Mouse (Mus musculus) forebrain, embryonic 15.5 days (tissue): ENCODE results near the gene BC017158. TPM values are rescaled to one million over a fixed set of nuclear protein-coding genes. Genes with fewer than 3 reads are reported as not detected.

Experiments used
- ATAC-seq: fragments of 200-750 bp; cut with Nextera tagmentation; replicated peaks from 2 replicates; pipeline ENCODE4 v1.8.0; 2017; ENCODE audit warnings: mild to moderate bottlenecking, moderate TSS enrichment, moderate library complexity
- H3K27ac ChIP-seq: fragments of 300-500 bp; sonication (generic); replicated peaks from 2 replicates; pipeline ENCODE4 v1.5.1; 2015; ENCODE audit warnings: mild to moderate bottlenecking, inconsistent platforms
- H3K27me3 ChIP-seq: fragments of 300-500 bp; sonication (generic); 2 replicates; pipeline ENCODE4 v1.6.1; 2015; ENCODE audit warnings: inconsistent platforms
- H3K36me3 ChIP-seq: fragments of 300-500 bp; sonication (generic); 2 replicates; pipeline ENCODE4 v1.6.1; 2015; ENCODE audit warnings: mild to moderate bottlenecking, inconsistent platforms
- H3K4me1 ChIP-seq: fragments of 300-500 bp; sonication (generic); 2 replicates; pipeline ENCODE4 v1.6.1; 2015; ENCODE audit warnings: inconsistent platforms
- H3K4me2 ChIP-seq: fragments of 300-500 bp; sonication (generic); replicated peaks from 2 replicates; pipeline ENCODE4 v1.6.1; 2015; ENCODE audit warnings: mild to moderate bottlenecking, inconsistent platforms
- H3K4me3 ChIP-seq: fragments of 300-500 bp; sonication (generic); 2 replicates; pipeline ENCODE4 v1.5.1; 2015; ENCODE audit warnings: mild to moderate bottlenecking, inconsistent platforms
- H3K9ac ChIP-seq: fragments of 300-500 bp; sonication (generic); replicated peaks from 2 replicates; pipeline ENCODE4 v1.6.1; 2015; ENCODE audit warnings: mild to moderate bottlenecking, inconsistent platforms
- H3K9me3 ChIP-seq: fragments of 300-500 bp; sonication (generic); 2 replicates; pipeline ENCODE4 v1.6.1; 2016; ENCODE audit warnings: inconsistent platforms
- WGBS: fragments of 180-500 bp; shearing (Covaris S2); methylation state at CpG from one replicate; pipeline ENCODE4 v1.1.7; 2015; ENCODE audit warnings: mixed read lengths; 5-methylcytosine and 5-hydroxymethylcytosine counted together
- microRNA-seq: library from miRNA; unstranded; fragments of <30 nt; microRNA quantifications from one replicate; pipeline ENCODE4, GENCODE M21; 2016
- polyA plus RNA-seq: library from polyadenylated mRNA; unstranded; fragments of >200 nt; fragmentation: Nextera tagmentation; extraction: Ambion mirVana; gene quantifications from 2 replicates; pipeline ENCODE4 v1.2.1, GENCODE M21; 2015

BC017158 gene
- polyA plus RNA-seq, 1 experiment from 2014 or later = 14.2 TPM

GRCm38 (mm10) chr7:128237927-128238778 is 59.8 kb downstream of the BC017158 start, which contains the start of gene 9130023H24Rik:
9130023H24Rik (minus strand) TSS chr7:128238031.
- under 1% methylated on average over 71 of the region's 72 CpGs for WGBS
- Histone ChIP-seq H3K4me1 (peaks cover 17% of the 10 kb centered on the region), H3K36me3 (peaks cover 12% of the 10 kb centered on the region; the same call in 1 of the 2 replicates), H3K27ac (peak within 1 kb of the TSS; percentile 98), H3K4me2 (peak within 1 kb of the TSS; percentile 76), H3K9me3 (no peaks in the 10 kb centered on the region), H3K4me3 (peak within 1 kb of the TSS; percentile 70), H3K9ac (peak within 1 kb of the TSS; percentile 67), H3K27me3 (no peaks in the 10 kb centered on the region)
- ATAC-seq = peak; percentile 91

- under 1% methylated on average over 25 of the region's 25 CpGs for WGBS
- Histone ChIP-seq H3K4me3 (peak overlapping the region; percentile 70), H3K9ac (peak overlapping the region; percentile 67), H3K36me3 (peaks cover 12% of the 10 kb centered on the region; the same call in 1 of the 2 replicates), H3K4me1 (peaks cover 17% of the 10 kb centered on the region), H3K27me3 (no peaks in the 10 kb centered on the region), H3K9me3 (no peaks in the 10 kb centered on the region), H3K4me2 (peak overlapping the region; percentile 76), H3K27ac (peak overlapping the region; percentile 98)
- no peak; the same call in 1 of the 2 replicates for ATAC-seq
These were observed 60.4 kb downstream of the BC017158 start for GRCm38 (mm10) chr7:128237593-128237926.

- peak within 1 kb of the TSS; percentile 67 for H3K9ac ChIP-seq
- H3K4me3 ChIP-seq = peak within 1 kb of the TSS; percentile 70
- H3K27ac ChIP-seq = peak within 1 kb of the TSS; percentile 98
- ATAC-seq = peak; percentile 6; the same call in 1 of the 2 replicates
- no peaks in the 10 kb centered on the region for H3K9me3 ChIP-seq
- H3K27me3 ChIP-seq = no peaks in the 10 kb centered on the region
- peaks cover 17% of the 10 kb centered on the region for H3K4me1 ChIP-seq
- H3K36me3 ChIP-seq = peaks cover 9% of the 10 kb centered on the region; the same call in 1 of the 2 replicates
- H3K4me2 ChIP-seq = peak within 1 kb of the TSS; percentile 76
- WGBS = 24% methylated on average over 37 of the region's 37 CpGs
These were observed 60.9 kb downstream of the BC017158 start, which contains the start of gene Armc5 for GRCm38 (mm10) chr7:128236856-128237592. Armc5 (plus strand) TSS chr7:128237342.

- Histone ChIP-seq H3K4me1 (peaks cover 17% of the 10 kb centered on the region), H3K27ac (no peak overlapping the region), H3K4me2 (no peak overlapping the region), H3K27me3 (no peaks in the 10 kb centered on the region), H3K9ac (no peak overlapping the region), H3K36me3 (peaks cover 9% of the 10 kb centered on the region; the same call in 1 of the 2 replicates), H3K4me3 (no peak overlapping the region), H3K9me3 (no peaks in the 10 kb centered on the region)
- 93% methylated on average over 13 of the region's 13 CpGs for WGBS
- no peak for ATAC-seq
These were observed 61.5 kb downstream of the BC017158 start for GRCm38 (mm10) chr7:128236426-128236825.

GRCm38 (mm10) chr7:128235481-128235880 is 62.5 kb downstream of the BC017158 start:
- Histone ChIP-seq H3K27ac (no peak overlapping the region), H3K9me3 (no peaks in the 10 kb centered on the region), H3K9ac (no peak overlapping the region), H3K36me3 (peaks cover 6% of the 10 kb centered on the region; the same call in 1 of the 2 replicates), H3K4me3 (no peak overlapping the region), H3K27me3 (no peaks in the 10 kb centered on the region), H3K4me2 (no peak overlapping the region), H3K4me1 (peaks cover 17% of the 10 kb centered on the region)
- no peak for ATAC-seq
- 82% methylated on average over 1 of the region's 1 CpGs for WGBS

- WGBS = 84% methylated on average over 2 of the region's 2 CpGs
- Histone ChIP-seq H3K27ac (no peak overlapping the region), H3K36me3 (no peaks in the 10 kb centered on the region), H3K4me1 (peaks cover 17% of the 10 kb centered on the region), H3K9me3 (no peaks in the 10 kb centered on the region), H3K4me2 (no peak overlapping the region), H3K27me3 (no peaks in the 10 kb centered on the region), H3K4me3 (no peak overlapping the region), H3K9ac (no peak overlapping the region)
- ATAC-seq = no peak
These were observed 63.2 kb downstream of the BC017158 start for GRCm38 (mm10) chr7:128234796-128235195.

- no peak overlapping the region for H3K9ac ChIP-seq
- WGBS = 57% methylated on average over 8 of the region's 8 CpGs
These were observed 66.2 kb downstream of the BC017158 start for GRCm38 (mm10) chr7:128231741-128232140.

More at GRCm38 (mm10) chr7:128231741-128232140, 66.2 kb downstream of the BC017158 start:
- H3K9me3 ChIP-seq = no peaks in the 10 kb centered on the region
- H3K4me3 ChIP-seq = no peak overlapping the region
- no peak overlapping the region for H3K27ac ChIP-seq
- H3K36me3 ChIP-seq = no peaks in the 10 kb centered on the region
- ATAC-seq = no peak
- H3K27me3 ChIP-seq = no peaks in the 10 kb centered on the region
- peaks cover 3% of the 10 kb centered on the region for H3K4me1 ChIP-seq
- no peak overlapping the region for H3K4me2 ChIP-seq

Small RNA genes within 50 kb of the gene (microRNA-seq; reads per million reads assigned to microRNA genes)
- not detected for gene Mir3103

Other genes starting within 250 kb of the BC017158 start
- gene Itgam, start 235.5 kb downstream of the BC017158 start, polyA plus RNA-seq = 0.96 and 1.0 TPM in 2 replicates
- gene Gm49368, start 235.5 kb downstream of the BC017158 start, polyA plus RNA-seq = not detected in 2 replicates
- gene Itgax, start 168.6 kb downstream of the BC017158 start, polyA plus RNA-seq = 0.27 TPM in 1 of 2 replicates, not detected in the other
- gene Itgad, start 143.8 kb downstream of the BC017158 start, polyA plus RNA-seq = not detected in 2 replicates
- gene Cox6a2, start 91.8 kb downstream of the BC017158 start, polyA plus RNA-seq = 0.78 TPM in 1 of 2 replicates, not detected in the other
- gene Armc5, start 60.8 kb downstream of the BC017158 start, polyA plus RNA-seq = 11.0 and 12.0 TPM in 2 replicates
- 8.8 and 9.7 TPM in 2 replicates for gene 9130023H24Rik, start 60.1 kb downstream of the BC017158 start, polyA plus RNA-seq
- 14.0 and 14.6 TPM in 2 replicates for gene Tgfb1i1, start 51.4 kb downstream of the BC017158 start, polyA plus RNA-seq
- gene Slc5a2, start 32.5 kb downstream of the BC017158 start, polyA plus RNA-seq = not detected in 2 replicates
- gene Rgs10, start 120.6 kb upstream of the BC017158 start, polyA plus RNA-seq = 21.9 and 22.2 TPM in 2 replicates
- gene Tial1, start 163.5 kb upstream of the BC017158 start, polyA plus RNA-seq = 31.6 and 35.0 TPM in 2 replicates
- gene Bag3, start 225.4 kb upstream of the BC017158 start, polyA plus RNA-seq = 1.4 and 2.2 TPM in 2 replicates